Mouse (Mus musculus): Measurements from ENCODE around the gene Olfr770. TPM values are rescaled to one million over a fixed set of nuclear protein-coding genes. Genes with fewer than 3 reads are reported as not detected.
"Not testable (repeated sequence)": the region's sequence is repeated elsewhere in the genome, so short reads cannot be mapped to it uniquely, and the experiment has no call there.

Olfr770 gene
- total RNA-seq (2014; rRNA removed) (not detected in 2 replicates), polyA plus RNA-seq (2012; rRNA removed) (not detected in 2 replicates)

DNA sequence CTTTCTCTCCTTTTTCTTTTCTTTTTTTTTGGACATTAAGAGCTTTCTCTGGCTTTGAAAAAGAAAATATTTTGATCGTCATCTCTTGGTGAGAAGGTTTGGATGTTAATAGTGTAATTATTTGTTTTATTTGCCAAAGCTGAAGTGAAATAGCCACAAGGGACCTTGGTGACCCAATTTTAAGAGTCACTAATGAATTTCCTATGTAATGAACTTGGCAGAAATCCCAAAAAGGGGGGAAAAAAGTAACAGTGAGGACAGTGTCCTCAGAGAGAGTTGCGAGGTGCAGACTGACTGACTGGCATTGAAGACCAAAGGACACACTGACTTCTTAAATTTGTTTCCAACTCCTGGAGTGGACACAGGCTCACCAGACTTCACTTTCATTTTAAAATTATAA, at the start of gene Olfr770:
Gene Olfr770 (minus strand): TSS at position 101 of the 400 bp plus-strand sequence.
- no peaks in the 10 kb centered on the region for H3K27me3 ChIP-seq (ENCODE audit: control insufficient read depth, insufficient read depth, low read length)
- no peak within 1 kb of the TSS for H3K4me3 ChIP-seq (ENCODE audit: insufficient read depth, low read depth, low read length)
- no peaks in the 10 kb centered on the region for H3K79me2 ChIP-seq (ENCODE audit: control insufficient read depth, insufficient read depth, low read length)
- H3K9ac ChIP-seq (ENCODE audit: low read depth, low read length) = no peak within 1 kb of the TSS
- WGBS = 75% methylated on average over 2 of the region's 2 CpGs
- H3K4me1 ChIP-seq (ENCODE audit: control insufficient read depth, insufficient read depth, low read length) = no peaks in the 10 kb centered on the region
- TF ChIP-seq CTCF (IDR thresholded peaks at IDR 0.05; ENCODE audit: low read depth, low read length) (no peak), POLR2A (IDR thresholded peaks at IDR 0.05; ENCODE audit: extremely low read depth, insufficient read depth, low read length) (no peak)
- H3K36me3 ChIP-seq (ENCODE audit: control insufficient read depth, insufficient read depth, low read length) = no peaks in the 10 kb centered on the region
- DNase-seq (ENCODE audit: extremely low read depth, low read depth, low spot score) = no peak
- no peak within 1 kb of the TSS for H3K27ac ChIP-seq (replicated peaks; ENCODE audit: insufficient read depth, low read depth, low read length)

DNA sequence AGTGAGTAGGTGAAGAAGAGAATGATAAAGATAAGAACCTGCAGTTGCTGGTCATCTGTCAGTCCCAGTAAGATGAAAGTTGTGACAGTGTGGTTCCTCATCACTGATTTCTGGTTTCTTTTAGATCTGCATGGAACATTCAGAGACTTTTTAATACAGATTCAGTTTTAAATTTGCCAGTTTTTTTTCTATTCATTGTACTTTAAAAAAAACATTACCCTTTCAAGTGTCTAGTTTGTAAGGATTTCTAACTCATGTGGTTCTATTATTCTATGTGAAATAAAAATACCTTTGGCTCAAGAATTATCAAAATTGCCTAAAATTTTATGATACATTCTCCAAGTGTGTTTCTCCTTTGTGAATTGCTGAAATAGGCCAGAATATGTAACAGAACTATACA, 48.5 kb upstream of the Olfr770 start, which contains the start of gene Olfr773:
Gene Olfr773 (minus strand): TSS at position 101 of the 400 bp plus-strand sequence.
- not testable (repeated sequence) for H3K4me3 ChIP-seq (ENCODE audit: insufficient read depth, low read depth, low read length); DNase-seq (ENCODE audit: extremely low read depth, low read depth, low spot score); H3K27ac ChIP-seq (replicated peaks; ENCODE audit: insufficient read depth, low read depth, low read length); H3K4me1 ChIP-seq (ENCODE audit: control insufficient read depth, insufficient read depth, low read length); H3K9ac ChIP-seq (ENCODE audit: low read depth, low read length); H3K36me3 ChIP-seq (ENCODE audit: control insufficient read depth, insufficient read depth, low read length); H3K79me2 ChIP-seq (ENCODE audit: control insufficient read depth, insufficient read depth, low read length); H3K27me3 ChIP-seq (ENCODE audit: control insufficient read depth, insufficient read depth, low read length)

DNA sequence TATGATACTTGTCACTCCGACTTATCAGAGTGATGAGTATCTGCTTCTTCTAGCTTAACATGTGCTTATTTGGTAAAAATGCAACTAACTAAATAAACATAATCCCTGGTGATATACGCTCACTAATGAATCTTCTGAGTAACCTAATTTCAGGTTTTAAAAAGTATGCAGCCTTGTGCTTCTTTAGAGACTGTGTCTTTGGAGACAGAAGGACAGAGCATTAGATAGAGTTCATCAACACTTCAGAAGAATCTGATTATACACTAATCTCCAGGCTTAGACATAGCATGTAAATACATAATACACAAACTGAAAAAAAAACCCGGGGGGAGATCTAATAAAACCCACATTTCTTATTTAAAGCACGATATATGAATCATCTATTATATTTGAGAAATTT, 39.0 kb upstream of the Olfr770 start, which contains the start of gene Olfr772:
Gene Olfr772 (minus strand): TSS at position 101 of the 400 bp plus-strand sequence.
- H3K36me3 ChIP-seq (ENCODE audit: control insufficient read depth, insufficient read depth, low read length); DNase-seq (ENCODE audit: extremely low read depth, low read depth, low spot score); H3K4me1 ChIP-seq (ENCODE audit: control insufficient read depth, insufficient read depth, low read length); H3K4me3 ChIP-seq (ENCODE audit: insufficient read depth, low read depth, low read length); H3K27me3 ChIP-seq (ENCODE audit: control insufficient read depth, insufficient read depth, low read length); H3K27ac ChIP-seq (replicated peaks; ENCODE audit: insufficient read depth, low read depth, low read length); H3K9ac ChIP-seq (ENCODE audit: low read depth, low read length); H3K79me2 ChIP-seq (ENCODE audit: control insufficient read depth, insufficient read depth, low read length): not testable (repeated sequence)
- 74% methylated on average over 4 of the region's 4 CpGs for WGBS

DNA sequence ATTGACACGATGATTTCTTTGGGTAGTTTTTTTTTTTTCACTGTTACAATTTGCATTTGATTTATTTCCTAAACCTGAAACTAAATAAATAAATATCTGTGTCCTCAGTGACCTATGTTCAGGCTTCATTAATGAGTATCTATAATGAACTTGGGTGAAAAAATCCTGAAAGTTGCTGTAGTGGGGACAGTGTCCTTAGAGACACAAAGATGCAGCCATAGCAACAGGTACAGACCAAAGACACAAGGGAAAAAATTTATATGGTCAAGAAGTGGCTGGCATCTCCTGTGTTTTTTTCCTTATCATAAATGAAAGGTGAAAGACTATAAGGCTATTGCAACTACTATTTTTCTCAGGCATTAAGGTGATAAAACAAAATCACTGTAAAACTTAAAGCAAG, 25.9 kb upstream of the Olfr770 start, which contains the start of gene Olfr771:
Gene Olfr771 (minus strand): TSS at position 101 of the 400 bp plus-strand sequence.
- Histone ChIP-seq H3K36me3 (ENCODE audit: control insufficient read depth, insufficient read depth, low read length) (no peaks in the 10 kb centered on the region), H3K27ac (replicated peaks; ENCODE audit: insufficient read depth, low read depth, low read length) (no peak within 1 kb of the TSS), H3K4me3 (ENCODE audit: insufficient read depth, low read depth, low read length) (no peak within 1 kb of the TSS), H3K4me1 (ENCODE audit: control insufficient read depth, insufficient read depth, low read length) (no peaks in the 10 kb centered on the region), H3K9ac (ENCODE audit: low read depth, low read length) (no peak within 1 kb of the TSS), H3K79me2 (ENCODE audit: control insufficient read depth, insufficient read depth, low read length) (no peaks in the 10 kb centered on the region), H3K27me3 (ENCODE audit: control insufficient read depth, insufficient read depth, low read length) (no peaks in the 10 kb centered on the region)
- TF ChIP-seq POLR2A (IDR thresholded peaks at IDR 0.05; ENCODE audit: extremely low read depth, insufficient read depth, low read length) (no peak), CTCF (IDR thresholded peaks at IDR 0.05; ENCODE audit: low read depth, low read length) (no peak)
- WGBS = 76% methylated on average over 1 of the region's 1 CpGs
- DNase-seq (ENCODE audit: extremely low read depth, low read depth, low spot score) = no peak

DNA sequence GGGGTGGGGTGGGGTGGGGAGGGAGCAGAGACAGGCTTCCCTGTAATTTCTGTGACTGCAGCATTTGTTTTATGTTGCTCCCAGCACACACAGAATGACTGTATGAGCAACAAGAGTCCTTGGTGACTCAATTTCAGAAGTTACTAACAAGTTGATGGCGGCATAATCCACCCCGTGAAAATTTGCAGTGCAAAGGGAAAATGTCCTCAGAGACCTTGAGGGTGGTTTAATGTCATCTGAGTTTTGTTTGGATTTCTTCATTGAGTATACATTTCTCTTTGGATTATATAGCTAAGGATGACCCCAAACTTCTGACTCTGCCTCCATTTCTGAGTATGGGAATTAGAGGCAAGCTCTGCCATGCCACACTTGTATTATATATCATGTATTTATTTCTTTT, 21.0 kb downstream of the Olfr770 start, which contains the start of gene Olfr769:
Gene Olfr769 (minus strand): TSS at position 101 of the 400 bp plus-strand sequence.
- no peak for DNase-seq (ENCODE audit: extremely low read depth, low read depth, low spot score)
- TF ChIP-seq CTCF (IDR thresholded peaks at IDR 0.05; ENCODE audit: low read depth, low read length) = no peak
- no peak for TF ChIP-seq POLR2A (IDR thresholded peaks at IDR 0.05; ENCODE audit: extremely low read depth, insufficient read depth, low read length)
- Histone ChIP-seq H3K4me3 (ENCODE audit: insufficient read depth, low read depth, low read length) (no peak within 1 kb of the TSS), H3K79me2 (ENCODE audit: control insufficient read depth, insufficient read depth, low read length) (no peaks in the 10 kb centered on the region), H3K36me3 (ENCODE audit: control insufficient read depth, insufficient read depth, low read length) (no peaks in the 10 kb centered on the region), H3K27ac (replicated peaks; ENCODE audit: insufficient read depth, low read depth, low read length) (no peak within 1 kb of the TSS), H3K27me3 (ENCODE audit: control insufficient read depth, insufficient read depth, low read length) (no peaks in the 10 kb centered on the region), H3K4me1 (ENCODE audit: control insufficient read depth, insufficient read depth, low read length) (no peaks in the 10 kb centered on the region), H3K9ac (ENCODE audit: low read depth, low read length) (no peak within 1 kb of the TSS)
- WGBS = 83% methylated on average over 2 of the region's 2 CpGs

DNA sequence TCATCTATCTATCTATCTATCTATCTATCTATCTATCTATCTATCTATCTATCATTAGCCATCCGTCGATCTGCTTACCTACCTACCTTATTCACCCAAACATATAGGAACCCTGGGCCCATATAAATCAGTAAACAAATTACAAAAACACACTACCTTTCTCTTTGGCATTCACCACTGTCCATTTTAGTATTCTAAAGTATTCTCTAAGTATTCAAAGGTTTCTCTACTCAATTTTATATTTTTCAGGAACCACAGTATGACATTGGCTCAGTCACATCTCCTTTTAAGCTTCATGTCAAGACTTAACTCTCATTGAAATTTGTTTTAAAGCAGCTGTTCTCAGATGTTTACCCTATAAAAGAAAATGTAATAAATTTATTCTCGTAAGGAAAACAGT, 23.7 kb downstream of the Olfr770 start:
- no peak overlapping the region for H3K9ac ChIP-seq (ENCODE audit: low read depth, low read length)
- no peaks in the 10 kb centered on the region for H3K4me1 ChIP-seq (ENCODE audit: control insufficient read depth, insufficient read depth, low read length)
- no peaks in the 10 kb centered on the region for H3K79me2 ChIP-seq (ENCODE audit: control insufficient read depth, insufficient read depth, low read length)
- no peak for DNase-seq (ENCODE audit: extremely low read depth, low read depth, low spot score)
- no peaks in the 10 kb centered on the region for H3K27me3 ChIP-seq (ENCODE audit: control insufficient read depth, insufficient read depth, low read length)
- H3K4me3 ChIP-seq (ENCODE audit: insufficient read depth, low read depth, low read length) = no peak overlapping the region
- 88% methylated on average over 3 of the region's 3 CpGs for WGBS
- no peak overlapping the region for H3K27ac ChIP-seq (replicated peaks; ENCODE audit: insufficient read depth, low read depth, low read length)
- no peaks in the 10 kb centered on the region for H3K36me3 ChIP-seq (ENCODE audit: control insufficient read depth, insufficient read depth, low read length)
- TF ChIP-seq POLR2A (IDR thresholded peaks at IDR 0.05; ENCODE audit: extremely low read depth, insufficient read depth, low read length) = no peak
- TF ChIP-seq CTCF (IDR thresholded peaks at IDR 0.05; ENCODE audit: low read depth, low read length) = no peak
